ENCODE assay signal across 31 mouse cellular contexts in genomic region chr14:51324001-51324400, GRCm38 (mm10). TPM values are rescaled to one million over a fixed set of nuclear protein-coding genes. Genes with fewer than 3 reads are reported as not detected.
"Had no signal": no experiment of that assay in that cellular context is flagged by ENCODE, and none has a peak within 500 bp of the region (broad histone marks: within the 10 kb centered on the region; RNA-seq: fewer than 3 reads in every experiment).

No protein-coding gene starts in this region.

- DNase-seq: kidney, adult 18-20 months; kidney, adult 9 months; kidney, postnatal 14 days; kidney, postnatal 4 days; layer of hippocampus, postnatal 36 days; liver, embryonic 13.5 days; lung, adult 2 months; lung, postnatal 14 days; lung, postnatal 4 days; midbrain, embryonic 14.5 days; thymus, postnatal 25 days had no signal

RNA-seq across cellular contexts. Expression of gene Gm7247, which starts 37.6 kb away (rescaled TPM):
- total RNA-seq: layer of hippocampus, adult 2 months; layer of hippocampus, postnatal 10 days; layer of hippocampus, postnatal 36 days; left cerebral cortex, adult 2 months; left cerebral cortex, postnatal 10 days; left cerebral cortex, postnatal 36 days; liver, adult 2 months; megakaryocyte progenitor cell, adult 5-6 weeks; megakaryocyte-erythroid progenitor cell, adult 5-6 weeks; midbrain, postnatal 0 days had no signal
- polyA plus RNA-seq: kidney, embryonic 16.5 days; limb, embryonic 11.5 days; limb, embryonic 14.5 days; liver, adult 2 months; liver, embryonic 13.5 days; liver, embryonic 16.5 days; lung, adult 2 months; lung, embryonic 16.5 days; midbrain, embryonic 11.5 days; midbrain, embryonic 14.5 days; midbrain, postnatal 0 days; neural tube, embryonic 11.5 days; neural tube, embryonic 14.5 days; stomach, embryonic 14.5 days; stomach, postnatal 0 days; thymus, postnatal 0 days had no signal
